Mouse (Mus musculus): ENCODE measurements at regions not wholly inside any gene's neighbourhood (a gene's known extent, or its start where the extent isn't known, plus 50 kb on each side); places are given as distances from the start of the nearest gene placed in this dataset.

DNA sequence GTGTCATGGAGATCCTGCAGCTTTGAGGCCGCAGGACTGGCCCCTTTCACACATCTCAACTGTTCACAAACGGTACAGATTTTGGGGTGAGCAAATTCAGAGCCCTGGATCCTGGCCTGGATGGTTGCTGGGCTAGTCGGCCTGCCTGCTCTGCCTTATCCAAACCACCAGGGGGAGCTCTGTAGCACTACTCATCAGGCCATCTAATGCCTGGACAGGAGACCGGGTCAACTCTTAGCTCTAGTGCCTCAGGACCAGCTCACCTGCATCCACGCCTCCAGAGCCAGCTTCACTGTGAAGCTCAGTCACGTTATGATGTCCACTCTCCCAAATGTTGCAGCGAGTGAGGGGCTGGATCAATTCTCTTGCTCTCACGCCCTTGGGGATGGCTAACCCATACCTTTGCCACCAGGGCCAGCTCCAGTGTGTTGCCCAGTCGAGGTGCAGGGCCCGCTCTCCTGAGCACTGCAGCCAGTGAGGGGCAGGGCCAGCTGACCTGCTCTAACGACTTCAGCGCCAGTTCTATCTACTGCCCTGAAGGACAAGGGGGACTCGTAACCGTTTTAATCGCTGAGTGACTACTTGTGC, 206.8 kb downstream of the Etnk1 start:
- H3K27ac ChIP-seq = no peak overlapping the region
- no peaks in the 10 kb centered on the region for H3K27me3 ChIP-seq
- H3K9me3 ChIP-seq (replicated peaks) = no peaks in the 10 kb centered on the region
- H3K9ac ChIP-seq = no peak overlapping the region
- WGBS = 50% methylated on average over 15 of the region's 15 CpGs
- no peaks in the 10 kb centered on the region for H3K36me3 ChIP-seq
- H3K4me2 ChIP-seq = no peak overlapping the region
- H3K4me3 ChIP-seq = no peak overlapping the region
- H3K4me1 ChIP-seq (replicated peaks) = no peaks in the 10 kb centered on the region
- no peak for ATAC-seq (replicated peaks; ENCODE audit: insufficient number of reproducible peaks, insufficient read depth, low FRiP score, low read depth)

- no peak overlapping the region for H3K4me3 ChIP-seq
- no peaks in the 10 kb centered on the region for H3K4me1 ChIP-seq (replicated peaks)
- no peaks in the 10 kb centered on the region for H3K36me3 ChIP-seq
- H3K9me3 ChIP-seq (replicated peaks) = no peaks in the 10 kb centered on the region
- no peak overlapping the region for H3K9ac ChIP-seq
- no peak overlapping the region for H3K27ac ChIP-seq
- no peak overlapping the region for H3K4me2 ChIP-seq
- 70% methylated on average over 21 of the region's 21 CpGs for WGBS
- no peak for ATAC-seq (replicated peaks; ENCODE audit: insufficient number of reproducible peaks, insufficient read depth, low FRiP score, low read depth)
- no peaks in the 10 kb centered on the region for H3K27me3 ChIP-seq
Observed at GRCm38 (mm10) chr6:143375951-143376713, 209.1 kb downstream of the Etnk1 start.

DNA sequence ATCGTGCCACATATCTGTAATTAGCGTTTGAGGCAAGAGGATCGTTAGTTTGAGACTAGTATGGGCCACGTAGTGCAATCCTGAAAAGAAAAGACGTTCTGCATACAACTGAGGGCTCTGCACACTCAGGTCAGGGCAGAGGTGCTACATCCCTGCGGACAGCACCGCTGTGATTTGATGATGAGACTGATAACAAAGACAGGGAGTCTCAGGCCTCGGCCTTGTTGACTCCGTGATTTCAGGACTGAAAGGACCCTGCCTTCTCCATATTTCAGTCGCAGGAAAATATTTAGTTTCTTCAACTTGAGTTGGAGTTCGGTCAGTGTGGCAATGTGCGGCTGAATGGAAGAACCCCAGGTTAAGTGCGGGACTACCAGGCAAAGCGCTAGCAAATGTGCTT, 210.1 kb downstream of the Etnk1 start:
- 84% methylated on average over 14 of the region's 14 CpGs for WGBS
- Histone ChIP-seq H3K27ac (no peak overlapping the region), H3K27me3 (no peaks in the 10 kb centered on the region), H3K9me3 (replicated peaks) (no peaks in the 10 kb centered on the region), H3K4me1 (replicated peaks) (no peaks in the 10 kb centered on the region), H3K4me2 (no peak overlapping the region), H3K4me3 (no peak overlapping the region), H3K9ac (no peak overlapping the region), H3K36me3 (no peaks in the 10 kb centered on the region)
- ATAC-seq (replicated peaks; ENCODE audit: insufficient number of reproducible peaks, insufficient read depth, low FRiP score, low read depth) = no peak

DNA sequence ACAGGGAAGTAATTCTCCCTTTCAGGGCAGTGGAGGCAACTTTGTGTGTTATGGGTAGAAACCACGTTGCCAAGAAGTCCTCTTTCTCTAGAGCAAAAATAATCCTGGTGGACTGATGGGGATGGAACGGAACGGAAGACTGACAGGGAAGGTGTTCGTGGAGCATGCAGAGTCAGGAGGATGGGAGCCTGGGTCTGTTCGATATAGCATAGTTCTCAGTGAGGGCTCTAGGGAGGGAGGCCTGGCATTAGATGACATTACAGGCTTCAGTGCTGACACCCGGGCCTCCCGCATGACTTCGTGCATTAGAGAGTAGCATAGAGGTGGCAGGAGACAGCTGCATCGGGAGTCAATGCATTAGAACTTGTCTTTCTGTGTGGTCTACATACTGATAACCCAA, 211.1 kb downstream of the Etnk1 start:
- Histone ChIP-seq H3K4me1 (replicated peaks) (no peaks in the 10 kb centered on the region), H3K27ac (no peak overlapping the region), H3K9ac (no peak overlapping the region), H3K4me3 (no peak overlapping the region), H3K9me3 (replicated peaks) (no peaks in the 10 kb centered on the region), H3K4me2 (no peak overlapping the region), H3K36me3 (no peaks in the 10 kb centered on the region), H3K27me3 (no peaks in the 10 kb centered on the region)
- ATAC-seq (replicated peaks; ENCODE audit: insufficient number of reproducible peaks, insufficient read depth, low FRiP score, low read depth) = no peak
- 84% methylated on average over 9 of the region's 9 CpGs for WGBS

- 91% methylated on average over 3 of the region's 3 CpGs for WGBS
- Histone ChIP-seq H3K9me3 (replicated peaks) (no peaks in the 10 kb centered on the region), H3K4me3 (no peak overlapping the region), H3K4me2 (no peak overlapping the region), H3K9ac (no peak overlapping the region), H3K4me1 (replicated peaks) (no peaks in the 10 kb centered on the region), H3K36me3 (no peaks in the 10 kb centered on the region), H3K27ac (no peak overlapping the region), H3K27me3 (no peaks in the 10 kb centered on the region)
- ATAC-seq (replicated peaks; ENCODE audit: insufficient number of reproducible peaks, insufficient read depth, low FRiP score, low read depth) = no peak
Observed at GRCm38 (mm10) chr6:143380490-143380889, 213.5 kb downstream of the Etnk1 start.

DNA sequence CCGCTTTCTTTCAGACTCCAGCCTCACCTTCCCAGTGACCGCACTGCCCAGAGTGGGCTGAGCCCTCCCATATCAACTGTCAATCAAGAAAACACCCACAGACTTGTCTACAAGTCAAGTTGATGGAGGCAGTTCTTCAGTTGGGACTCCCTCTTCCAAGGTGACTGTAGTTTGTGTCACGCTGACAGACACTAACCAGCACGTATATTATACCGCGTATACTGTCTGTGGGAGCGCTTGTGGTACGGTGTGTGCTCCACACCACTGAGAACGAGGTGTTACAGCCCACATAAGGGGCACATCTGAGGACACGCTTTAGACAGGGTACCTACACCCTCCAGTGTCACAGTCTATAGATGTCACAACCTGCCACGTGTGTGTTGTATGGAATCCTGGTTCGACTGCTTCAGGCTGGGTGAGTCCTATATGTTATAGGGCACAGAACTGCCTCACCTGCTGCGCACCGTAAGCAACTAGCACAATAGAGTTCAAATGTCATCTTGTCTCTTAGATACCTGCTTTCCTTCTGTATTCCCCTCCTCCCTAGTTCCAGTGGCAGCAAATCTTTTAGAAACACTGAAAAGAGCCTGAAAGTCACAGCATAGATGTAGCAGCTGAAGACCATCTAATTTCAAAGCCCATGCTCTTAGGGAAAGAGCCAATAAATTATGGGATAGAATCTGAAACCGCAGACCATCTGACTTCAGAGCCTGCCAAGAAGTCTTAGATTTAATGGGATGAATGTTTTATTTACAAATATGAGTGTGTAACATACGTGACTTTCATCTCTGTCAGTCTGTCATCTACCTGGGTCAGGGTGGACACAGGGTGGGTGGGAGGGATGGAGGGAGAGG, 219.8 kb downstream of the Etnk1 start:
- ATAC-seq (replicated peaks; ENCODE audit: insufficient number of reproducible peaks, insufficient read depth, low FRiP score, low read depth) = no peak
- no peak overlapping the region for H3K27ac ChIP-seq

DNA sequence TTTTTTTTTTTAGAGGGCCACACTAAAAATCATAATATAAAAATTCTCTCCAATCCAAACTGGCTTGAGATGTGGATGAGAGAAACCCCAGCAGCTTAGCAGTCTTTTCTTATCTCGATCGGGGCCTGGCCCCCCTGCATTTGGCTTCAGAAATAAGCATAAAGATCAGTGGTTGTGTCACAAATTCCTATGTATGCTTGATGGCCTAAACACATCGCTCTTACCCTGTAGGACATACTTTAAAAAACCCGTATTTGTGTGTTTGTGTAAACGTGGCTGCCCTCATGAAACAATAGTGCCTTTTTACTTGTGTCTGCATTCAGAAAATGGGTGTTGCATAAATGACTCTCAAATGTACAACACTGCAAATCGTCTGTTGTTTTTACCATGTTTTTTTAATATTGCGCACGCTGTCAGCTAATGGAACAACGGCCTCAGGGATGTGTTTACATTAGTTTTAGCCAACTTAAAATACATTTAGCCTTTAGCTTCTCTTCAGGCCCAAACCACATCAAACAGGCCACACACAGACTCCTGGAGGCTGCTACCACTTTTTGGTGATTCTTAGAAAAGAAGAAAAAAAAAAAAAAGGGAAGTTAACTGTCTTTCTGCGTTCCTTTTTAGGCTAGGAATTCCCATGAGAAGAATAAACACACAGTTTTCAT, 226.7 kb downstream of the Etnk1 start:
- no peaks in the 10 kb centered on the region for H3K27me3 ChIP-seq
- no peak for ATAC-seq (replicated peaks; ENCODE audit: insufficient number of reproducible peaks, insufficient read depth, low FRiP score, low read depth)
- no peak overlapping the region for H3K27ac ChIP-seq
- no peaks in the 10 kb centered on the region for H3K4me1 ChIP-seq (replicated peaks)
- H3K9ac ChIP-seq = no peak overlapping the region
- WGBS = 70% methylated on average over 10 of the region's 10 CpGs
- H3K36me3 ChIP-seq = no peaks in the 10 kb centered on the region
- H3K4me2 ChIP-seq = no peak overlapping the region
- no peak overlapping the region for H3K4me3 ChIP-seq
- no peaks in the 10 kb centered on the region for H3K9me3 ChIP-seq (replicated peaks)

More for the DNA sequence above, 219.8 kb downstream of the Etnk1 start:
- Histone ChIP-seq H3K4me1 (replicated peaks) (no peaks in the 10 kb centered on the region), H3K9ac (no peak overlapping the region), H3K4me3 (no peak overlapping the region), H3K9me3 (replicated peaks) (no peaks in the 10 kb centered on the region), H3K4me2 (no peak overlapping the region), H3K27me3 (no peaks in the 10 kb centered on the region), H3K36me3 (no peaks in the 10 kb centered on the region)
- WGBS = 90% methylated on average over 16 of the region's 16 CpGs

DNA sequence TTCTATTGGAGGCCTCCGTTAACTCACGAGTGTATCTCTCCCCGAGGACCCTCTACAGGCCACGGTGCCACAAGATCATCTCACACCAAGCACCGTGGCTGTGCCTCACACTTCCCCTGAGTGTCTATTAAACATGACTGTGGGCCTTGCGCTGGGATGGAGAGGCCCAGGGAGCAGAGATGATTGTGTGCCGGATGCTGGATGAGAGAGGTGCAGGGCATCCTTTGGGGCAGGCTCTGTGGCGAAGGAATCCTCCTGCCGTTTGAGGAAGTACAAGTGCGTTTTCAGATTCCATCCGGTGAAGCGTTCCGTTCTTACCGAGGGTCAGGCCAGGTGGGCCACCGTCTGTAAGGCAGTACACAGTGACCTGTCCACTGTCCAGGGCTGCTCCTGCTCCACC, 227.4 kb downstream of the Etnk1 start:
- H3K36me3 ChIP-seq = no peaks in the 10 kb centered on the region
- H3K9ac ChIP-seq = no peak overlapping the region
- no peak overlapping the region for H3K4me2 ChIP-seq
- WGBS = 86% methylated on average over 15 of the region's 15 CpGs
- no peaks in the 10 kb centered on the region for H3K9me3 ChIP-seq (replicated peaks)
- no peaks in the 10 kb centered on the region for H3K27me3 ChIP-seq
- H3K27ac ChIP-seq = no peak overlapping the region
- no peaks in the 10 kb centered on the region for H3K4me1 ChIP-seq (replicated peaks)
- ATAC-seq (replicated peaks; ENCODE audit: insufficient number of reproducible peaks, insufficient read depth, low FRiP score, low read depth) = no peak
- H3K4me3 ChIP-seq = no peak overlapping the region

- WGBS = 63% methylated on average over 8 of the region's 8 CpGs
- no peak for ATAC-seq (replicated peaks; ENCODE audit: insufficient number of reproducible peaks, insufficient read depth, low FRiP score, low read depth)
Observed at GRCm38 (mm10) chr6:143401436-143401835, 234.4 kb downstream of the Etnk1 start.

DNA sequence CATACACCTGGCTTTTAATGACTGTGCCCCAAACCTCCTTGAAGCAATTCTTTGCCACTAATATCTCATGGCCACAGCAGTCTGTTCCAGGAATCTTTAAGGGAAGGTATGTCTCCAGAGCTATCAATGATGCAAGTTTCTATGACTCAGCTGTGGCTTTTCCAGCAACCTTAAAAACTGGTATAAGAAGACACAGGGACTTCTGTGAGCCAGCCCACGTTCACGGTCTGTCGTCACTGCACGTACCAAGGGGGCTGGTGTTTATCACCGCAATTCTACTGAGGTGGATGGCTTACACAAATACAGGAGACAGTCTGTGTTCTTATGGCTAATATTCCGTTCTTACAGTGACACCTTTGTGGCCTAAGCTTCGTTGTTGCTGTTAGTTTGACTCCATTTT, 234.9 kb downstream of the Etnk1 start:
- H3K4me3 ChIP-seq = no peak overlapping the region
- ATAC-seq (replicated peaks; ENCODE audit: insufficient number of reproducible peaks, insufficient read depth, low FRiP score, low read depth) = no peak
- H3K27ac ChIP-seq = no peak overlapping the region
- no peak overlapping the region for H3K9ac ChIP-seq
- H3K36me3 ChIP-seq = no peaks in the 10 kb centered on the region
- no peaks in the 10 kb centered on the region for H3K27me3 ChIP-seq
- no peaks in the 10 kb centered on the region for H3K9me3 ChIP-seq (replicated peaks)
- WGBS = 67% methylated on average over 7 of the region's 7 CpGs
- H3K4me2 ChIP-seq = no peak overlapping the region
- H3K4me1 ChIP-seq (replicated peaks) = no peaks in the 10 kb centered on the region

More at GRCm38 (mm10) chr6:143401436-143401835, 234.4 kb downstream of the Etnk1 start:
- H3K4me2 ChIP-seq = no peak overlapping the region
- no peaks in the 10 kb centered on the region for H3K27me3 ChIP-seq
- no peak overlapping the region for H3K4me3 ChIP-seq
- no peaks in the 10 kb centered on the region for H3K36me3 ChIP-seq
- no peaks in the 10 kb centered on the region for H3K4me1 ChIP-seq (replicated peaks)
- H3K27ac ChIP-seq = no peak overlapping the region
- no peak overlapping the region for H3K9ac ChIP-seq
- no peaks in the 10 kb centered on the region for H3K9me3 ChIP-seq (replicated peaks)

DNA sequence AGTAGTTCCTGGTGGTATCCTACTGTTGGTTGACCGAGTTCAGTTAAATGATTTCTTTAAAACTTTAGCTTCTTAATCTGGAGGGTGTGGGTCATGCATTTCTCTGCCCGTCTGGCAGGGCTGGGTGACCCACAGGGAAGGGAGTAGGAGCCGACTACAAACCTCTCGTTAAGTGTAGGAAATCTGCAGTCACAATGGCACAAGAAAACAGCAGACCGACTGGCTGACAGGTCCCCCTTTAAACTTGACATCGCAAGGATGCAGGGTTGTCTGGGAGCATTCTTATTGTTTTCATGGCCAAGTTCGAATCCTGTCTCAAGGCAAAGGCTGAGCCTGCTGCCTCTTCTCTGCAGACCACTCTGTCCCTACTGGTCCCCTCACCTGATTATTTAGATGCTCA, 235.7 kb downstream of the Etnk1 start:
- 82% methylated on average over 7 of the region's 7 CpGs for WGBS
- ATAC-seq (replicated peaks; ENCODE audit: insufficient number of reproducible peaks, insufficient read depth, low FRiP score, low read depth) = no peak
- H3K36me3 ChIP-seq = no peaks in the 10 kb centered on the region
- H3K27ac ChIP-seq = no peak overlapping the region
- H3K4me3 ChIP-seq = no peak overlapping the region
- H3K9me3 ChIP-seq (replicated peaks) = no peaks in the 10 kb centered on the region
- no peak overlapping the region for H3K9ac ChIP-seq
- H3K27me3 ChIP-seq = no peaks in the 10 kb centered on the region
- H3K4me2 ChIP-seq = no peak overlapping the region
- H3K4me1 ChIP-seq (replicated peaks) = no peaks in the 10 kb centered on the region
